Mouse (Mus musculus) urinary bladder, postnatal 36 days (tissue): ENCODE measurements around the gene Cntnap2.
A peak's percentile ranks its signal among the peaks of the same experiment; 100 is the strongest.

Experiments
- DNase-seq, 2 experiments: peaks; one replicate each; pipeline ENCODE4 v3.0.0; 2022; ENCODE audit warnings: low spot score in 2 of 2, mixed read lengths in 1 of 2

The Cntnap2 gene

GRCm38 (mm10) chr6:45059091-45059490 is at the start of gene Cntnap2:
Cntnap2 (plus strand) TSS chr6:45059357.
- peak in 1 of 2 experiments; percentile 2 for DNase-seq

DNA sequence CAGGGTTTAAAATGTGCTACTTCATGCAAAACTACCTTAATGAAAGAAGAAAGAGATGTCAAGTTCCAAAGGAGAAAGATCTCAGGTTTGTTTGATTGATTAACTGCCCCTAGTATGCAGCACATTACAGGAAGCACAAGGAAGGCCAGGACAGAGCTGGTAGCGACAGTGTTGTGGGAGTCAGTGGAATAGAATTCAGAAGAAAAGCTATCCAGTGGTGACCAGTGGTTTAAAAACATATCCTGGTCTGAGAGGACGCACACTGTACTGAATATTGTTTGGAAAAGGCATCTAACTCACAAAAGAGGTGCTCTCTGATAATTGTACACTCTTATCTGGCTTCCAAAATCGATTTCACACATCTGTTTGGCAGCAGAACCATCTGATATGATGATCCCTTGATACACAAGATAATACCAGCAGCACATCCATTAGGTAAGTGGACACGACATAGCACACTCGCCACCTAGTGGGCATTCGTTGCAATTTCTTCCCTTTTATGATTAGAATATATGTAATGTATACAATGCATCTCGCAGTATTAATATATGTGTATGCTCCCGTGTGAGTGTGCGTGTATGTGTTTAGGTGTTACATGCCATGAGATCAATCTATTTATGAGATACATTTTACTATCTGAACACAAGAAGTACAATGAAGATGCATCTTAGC is 33.0 kb upstream of the Cntnap2 start:
- DNase-seq, result no peak

GRCm38 (mm10) chr6:45039454-45039853 is 19.7 kb upstream of the Cntnap2 start:
- no peak for DNase-seq

- DNase-seq, result no peak
Measured at GRCm38 (mm10) chr6:45059556-45060471, 657 bp downstream of the Cntnap2 start.

- no peak for DNase-seq
Measured at GRCm38 (mm10) chr6:45062214-45062997, 3.2 kb downstream of the Cntnap2 start.

DNA sequence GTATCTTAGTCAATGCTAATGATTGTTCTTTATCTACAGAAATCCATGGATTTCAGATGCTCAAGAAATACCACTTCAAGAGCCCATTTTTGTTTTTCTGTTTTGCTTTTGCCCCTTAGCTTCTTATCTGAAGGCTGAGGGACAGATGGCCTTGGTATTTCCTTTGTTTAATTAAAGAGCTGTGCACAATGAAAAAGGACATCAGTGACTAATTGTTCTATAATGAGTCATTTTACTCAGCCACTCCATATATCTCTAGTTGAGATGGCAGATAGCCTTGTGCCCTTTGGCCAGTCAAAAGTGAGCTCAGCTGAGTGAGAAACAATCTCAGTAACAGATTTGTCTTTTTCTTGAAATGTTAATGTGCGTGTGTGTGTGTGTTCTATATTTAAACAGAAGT is 29.1 kb downstream of the Cntnap2 start:
- DNase-seq, result no peak

GRCm38 (mm10) chr6:45113613-45114012 is 54.5 kb downstream of the Cntnap2 start:
- DNase-seq, result no peak

DNA sequence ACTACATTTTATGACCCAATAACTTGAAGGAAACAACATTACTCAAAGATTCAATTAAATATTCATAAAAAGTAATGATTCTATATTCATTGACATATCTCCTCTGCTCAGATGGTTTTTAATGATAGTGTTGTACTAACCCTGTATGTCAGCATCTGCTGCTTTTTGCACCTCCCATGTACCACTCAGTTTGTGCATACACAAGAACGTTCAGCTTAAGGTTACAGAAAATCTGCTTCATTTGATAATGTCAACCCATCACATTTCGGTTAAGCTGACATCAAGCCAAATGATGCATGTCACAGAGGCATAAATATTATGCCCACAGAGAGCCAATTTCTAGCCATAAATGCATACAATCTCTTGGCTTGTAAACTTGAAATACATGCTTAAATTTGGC is 85.7 kb downstream of the Cntnap2 start:
- DNase-seq, result no peak

DNA sequence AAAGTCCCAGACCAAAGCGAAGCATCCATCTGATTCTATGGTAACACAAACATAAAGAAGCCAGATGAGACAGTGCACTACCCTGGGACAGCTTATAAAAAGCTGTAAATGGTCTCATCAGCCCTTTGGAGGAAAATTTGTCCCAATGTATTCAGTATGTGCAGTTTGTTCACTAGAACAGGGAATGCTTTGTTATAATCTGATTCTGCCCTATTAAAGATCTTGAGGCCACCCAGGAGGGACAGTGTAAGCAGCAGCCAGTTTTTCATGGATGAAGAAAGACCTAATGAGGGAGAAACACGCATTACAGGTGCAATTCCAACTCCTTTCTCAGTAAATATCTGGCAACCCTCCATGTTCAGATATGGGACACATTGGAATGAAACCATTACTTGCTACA is 145.9 kb downstream of the Cntnap2 start:
- no peak for DNase-seq

- DNase-seq, result no peak
Measured at GRCm38 (mm10) chr6:45214330-45214729, 155.2 kb downstream of the Cntnap2 start.

- DNase-seq, result no peak
Measured at GRCm38 (mm10) chr6:45229002-45229401, 169.8 kb downstream of the Cntnap2 start.

DNA sequence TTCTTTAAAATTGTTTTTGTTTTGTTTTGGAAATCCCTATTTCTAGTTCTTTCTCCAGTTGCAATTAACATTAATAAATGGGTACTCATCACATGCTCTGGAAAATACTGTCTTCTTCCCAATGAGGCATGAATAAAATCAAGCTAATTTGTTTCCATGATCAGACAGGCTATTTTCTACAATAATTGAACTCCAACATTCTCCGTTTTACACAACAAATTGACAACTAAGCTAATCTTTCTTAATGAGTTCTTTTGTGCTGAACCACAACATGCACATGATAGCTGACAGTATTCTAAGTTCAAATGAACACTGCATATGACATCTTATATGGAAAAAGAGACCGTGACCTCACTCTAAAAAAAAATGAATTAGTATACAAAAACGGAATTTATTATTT is 173.4 kb downstream of the Cntnap2 start:
- no peak for DNase-seq

- DNase-seq, result no peak
Measured at GRCm38 (mm10) chr6:45236531-45236930, 177.4 kb downstream of the Cntnap2 start.

DNA sequence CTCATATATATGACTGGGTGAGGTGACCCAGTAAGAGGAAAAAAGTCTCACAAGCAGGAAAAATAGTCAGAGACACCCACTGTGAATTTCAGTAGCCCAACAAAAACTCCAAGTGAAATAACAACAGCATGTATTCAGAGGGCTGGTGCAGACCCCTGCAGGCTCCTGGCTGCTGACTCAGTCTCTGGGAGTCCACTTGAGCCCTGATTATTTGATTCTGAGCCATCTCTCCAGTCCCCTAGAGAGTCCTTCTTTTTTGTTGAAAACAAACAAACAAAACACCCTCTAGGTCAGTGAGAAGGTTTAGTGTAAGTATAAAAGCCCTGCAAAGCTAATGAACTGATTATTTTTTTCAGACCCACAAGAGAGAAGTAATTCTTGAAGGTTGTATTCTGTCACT is 179.0 kb downstream of the Cntnap2 start:
- DNase-seq, result no peak

- DNase-seq, result no peak
Measured at GRCm38 (mm10) chr6:45241218-45241617, 182.1 kb downstream of the Cntnap2 start.

GRCm38 (mm10) chr6:45244680-45245079 is 185.5 kb downstream of the Cntnap2 start:
- DNase-seq, result no peak

GRCm38 (mm10) chr6:45258047-45258446 is 198.9 kb downstream of the Cntnap2 start:
- DNase-seq, result no peak

GRCm38 (mm10) chr6:45271537-45271936 is 212.4 kb downstream of the Cntnap2 start:
- DNase-seq, result no peak

- DNase-seq, result no peak
Measured at GRCm38 (mm10) chr6:45273259-45273775, 214.2 kb downstream of the Cntnap2 start.

DNA sequence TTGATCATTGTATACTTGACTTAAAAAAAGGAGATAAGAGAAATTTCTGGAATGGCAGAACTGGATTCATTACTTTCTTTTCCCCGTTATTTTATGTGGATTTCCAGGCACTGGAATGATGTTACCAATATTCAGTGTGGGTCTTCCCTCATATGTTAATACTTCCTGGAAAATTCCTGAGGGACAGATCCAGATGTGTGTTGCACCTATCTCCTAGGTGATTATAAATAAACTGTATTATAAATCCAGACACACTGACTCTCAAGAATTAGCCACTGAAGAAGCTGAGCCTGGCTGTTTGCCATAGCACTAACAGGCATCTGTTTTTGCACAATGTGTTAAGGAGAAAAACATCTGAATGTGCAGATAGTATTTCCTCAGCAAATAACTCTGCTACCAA is 231.0 kb downstream of the Cntnap2 start:
- no peak for DNase-seq

- DNase-seq, result no peak
Measured at GRCm38 (mm10) chr6:45317455-45317854, 258.3 kb downstream of the Cntnap2 start.

- peak; percentile 2 to 22 for DNase-seq
Measured at GRCm38 (mm10) chr6:45323505-45323904, 264.3 kb downstream of the Cntnap2 start.
